Mouse (Mus musculus) hindbrain, embryonic 13.5 days (tissue): ENCODE measurements at regions not wholly inside any gene's neighbourhood (a gene's known extent, or its start where the extent isn't known, plus 50 kb on each side); places are given as distances from the start of the nearest gene placed in this dataset.

Experiments used
- ATAC-seq: fragments of 200-750 bp; cut with Nextera tagmentation; 2 replicates; pipeline ENCODE4 v1.8.0; 2017; ENCODE audit warnings: moderate TSS enrichment; ENCODE audit not compliant: low FRiP score
- H3K27ac ChIP-seq: fragments of 300-500 bp; sonication (generic); 2 replicates; pipeline ENCODE4 v1.5.1; 2015; ENCODE audit warnings: inconsistent platforms, mild to moderate bottlenecking, moderate library complexity
- H3K27me3 ChIP-seq: fragments of 300-500 bp; sonication (generic); 2 replicates; pipeline ENCODE4 v1.6.1; 2015; ENCODE audit warnings: mild to moderate bottlenecking, inconsistent platforms
- H3K36me3 ChIP-seq: fragments of 300-500 bp; sonication (generic); 2 replicates; pipeline ENCODE4 v1.6.1; 2015; ENCODE audit warnings: mild to moderate bottlenecking, inconsistent platforms
- H3K4me1 ChIP-seq: fragments of 300-500 bp; sonication (generic); replicated peaks from 2 replicates; pipeline ENCODE4 v1.6.1; 2015; ENCODE audit warnings: inconsistent platforms
- H3K4me2 ChIP-seq: fragments of 300-500 bp; sonication (generic); 2 replicates; pipeline ENCODE4 v1.6.1; 2015; ENCODE audit warnings: inconsistent platforms, mild to moderate bottlenecking, moderate library complexity
- H3K4me3 ChIP-seq: fragments of 300-500 bp; sonication (generic); 2 replicates; pipeline ENCODE4 v1.5.1; 2015; ENCODE audit warnings: mild to moderate bottlenecking, inconsistent platforms
- H3K9ac ChIP-seq: fragments of 300-500 bp; sonication (generic); 2 replicates; pipeline ENCODE4 v1.6.1; 2015; ENCODE audit warnings: mild to moderate bottlenecking, inconsistent platforms
- H3K9me3 ChIP-seq: fragments of 300-500 bp; sonication (generic); 2 replicates; pipeline ENCODE4 v1.6.1; 2016; ENCODE audit warnings: inconsistent platforms
- WGBS: fragments of 180-500 bp; shearing (Covaris S2); methylation state at CpG from one replicate; pipeline ENCODE4 v1.1.7; 2015; 5-methylcytosine and 5-hydroxymethylcytosine counted together

DNA sequence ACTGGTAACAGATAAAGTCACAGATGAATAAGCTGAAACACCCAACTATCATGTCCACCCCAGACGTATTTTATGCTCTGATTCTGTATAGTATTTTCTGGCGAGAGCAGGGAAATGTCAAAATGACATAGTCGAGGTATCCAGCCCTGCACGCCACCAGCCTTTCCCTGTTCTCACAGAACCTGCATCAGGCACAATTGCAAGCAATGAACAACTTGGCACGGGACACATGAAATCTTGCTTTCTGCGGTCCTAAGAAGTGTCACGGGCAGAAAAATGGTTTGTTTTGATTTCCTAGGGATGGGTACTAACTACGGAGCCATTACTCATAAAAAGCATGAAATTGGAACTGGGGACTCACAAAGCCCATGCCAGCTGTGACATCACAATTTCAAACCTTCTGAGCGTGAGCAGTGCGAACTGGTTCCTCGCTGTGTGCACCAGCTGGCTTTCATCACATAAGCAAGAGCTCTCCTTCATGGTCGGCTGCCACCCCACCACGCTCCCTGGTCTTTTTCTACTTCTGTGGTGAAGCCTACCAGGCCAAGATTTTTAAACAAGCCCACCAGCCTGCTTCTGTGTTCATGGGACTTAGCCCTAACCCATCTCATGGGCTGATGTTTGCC lies 117.6 kb upstream of the Fat1 start:
- Histone ChIP-seq H3K27me3 (no peaks in the 10 kb centered on the region), H3K36me3 (no peaks in the 10 kb centered on the region), H3K9me3 (no peaks in the 10 kb centered on the region), H3K9ac (no peak overlapping the region), H3K4me3 (no peak overlapping the region), H3K4me2 (no peak overlapping the region), H3K4me1 (no peaks in the 10 kb centered on the region), H3K27ac (no peak overlapping the region)
- peak; percentile 65; the same call in 1 of the 2 replicates for ATAC-seq
- 72% methylated on average over 13 of the region's 13 CpGs for WGBS

GRCm38 (mm10) chr8:44819270-44819669 lies 116.0 kb upstream of the Fat1 start:
- peaks cover 8% of the 10 kb centered on the region for H3K9me3 ChIP-seq
- H3K4me1 ChIP-seq = no peaks in the 10 kb centered on the region
- H3K9ac ChIP-seq = no peak overlapping the region
- H3K36me3 ChIP-seq = no peaks in the 10 kb centered on the region
- no peak overlapping the region for H3K4me3 ChIP-seq
- H3K27ac ChIP-seq = no peak overlapping the region
- ATAC-seq = no peak
- 92% methylated on average over 3 of the region's 3 CpGs for WGBS
- no peaks in the 10 kb centered on the region for H3K27me3 ChIP-seq
- H3K4me2 ChIP-seq = no peak overlapping the region

GRCm38 (mm10) chr8:44819691-44820090 lies 115.6 kb upstream of the Fat1 start:
- 89% methylated on average over 7 of the region's 7 CpGs for WGBS
- no peak for ATAC-seq
- H3K4me3 ChIP-seq = no peak overlapping the region
- H3K27ac ChIP-seq = no peak overlapping the region
- no peaks in the 10 kb centered on the region for H3K27me3 ChIP-seq
- H3K4me2 ChIP-seq = no peak overlapping the region
- no peak overlapping the region for H3K9ac ChIP-seq
- H3K4me1 ChIP-seq = no peaks in the 10 kb centered on the region
- no peaks in the 10 kb centered on the region for H3K36me3 ChIP-seq
- H3K9me3 ChIP-seq = peaks cover 8% of the 10 kb centered on the region

DNA sequence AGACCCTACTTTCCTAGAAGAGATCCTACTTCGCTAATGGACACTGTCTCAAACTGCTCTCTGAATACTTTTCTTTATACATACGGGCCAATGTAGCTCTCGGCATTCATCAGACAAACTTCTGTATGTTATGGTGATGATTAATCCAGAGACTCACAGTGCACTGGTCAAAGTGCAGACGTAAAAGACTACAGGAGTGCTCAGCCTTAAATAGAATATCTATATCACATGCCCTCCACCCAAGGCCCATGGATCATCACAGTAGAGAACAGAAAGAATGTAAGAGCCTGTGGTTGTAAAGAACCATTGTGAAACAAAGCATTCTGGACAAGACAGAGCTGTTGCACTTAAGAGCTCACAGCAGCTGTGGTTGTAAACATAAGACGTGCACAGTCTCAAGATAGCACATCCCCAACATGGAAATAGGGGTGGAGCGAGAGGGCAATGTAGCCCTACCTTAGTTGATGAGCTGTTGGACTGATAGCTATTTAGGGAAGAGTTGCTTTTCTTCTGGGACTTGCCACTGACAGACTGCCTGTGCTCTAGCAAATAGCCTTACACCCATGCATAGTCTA lies 110.0 kb upstream of the Fat1 start:
- Histone ChIP-seq H3K36me3 (no peaks in the 10 kb centered on the region), H3K4me1 (peaks cover 6% of the 10 kb centered on the region), H3K9ac (no peak overlapping the region), H3K4me3 (no peak overlapping the region), H3K4me2 (no peak overlapping the region), H3K27me3 (no peaks in the 10 kb centered on the region), H3K9me3 (peaks cover 8% of the 10 kb centered on the region), H3K27ac (no peak overlapping the region)
- ATAC-seq = no peak
- WGBS = 90% methylated on average over 6 of the region's 6 CpGs

DNA sequence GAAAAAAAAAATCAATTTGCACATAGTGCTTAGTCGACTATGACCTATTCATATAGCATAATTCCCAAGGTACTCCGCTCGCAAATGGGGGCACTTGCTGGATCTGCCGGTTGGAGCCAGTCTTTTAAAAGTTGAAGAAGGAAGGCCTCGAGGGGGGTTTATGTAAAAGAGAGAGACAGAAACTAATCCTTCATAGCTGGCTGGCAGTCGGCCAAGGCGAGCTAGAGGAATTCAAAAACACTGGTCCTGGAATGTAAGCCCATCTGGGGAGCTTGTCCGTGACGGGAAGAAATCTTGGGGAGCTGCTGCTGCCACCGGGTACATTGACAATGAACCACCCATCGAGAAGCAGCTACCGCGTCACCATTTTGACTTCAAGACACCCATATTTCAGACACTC lies 108.3 kb upstream of the Fat1 start:
- no peaks in the 10 kb centered on the region for H3K36me3 ChIP-seq
- H3K4me3 ChIP-seq = no peak overlapping the region
- H3K9ac ChIP-seq = no peak overlapping the region

DNA sequence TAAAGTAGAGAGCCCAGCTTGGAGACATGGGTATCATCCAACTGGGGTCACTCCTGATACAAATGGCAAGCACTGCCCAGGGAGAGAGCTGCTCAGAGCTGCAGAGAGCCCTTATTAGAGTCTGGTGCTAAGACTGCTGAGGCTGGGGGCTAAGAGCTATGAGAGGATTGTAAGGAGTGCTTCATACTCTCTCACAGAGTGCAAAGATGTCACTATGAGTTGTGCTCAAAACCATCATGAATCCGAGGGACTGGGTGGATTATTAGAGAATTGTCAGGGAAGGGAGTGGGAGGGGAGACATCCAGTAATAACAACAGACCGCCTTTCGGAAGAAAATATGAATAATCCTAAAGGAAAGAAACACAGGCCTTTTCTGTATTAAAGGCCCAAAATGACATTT lies 107.2 kb upstream of the Fat1 start:
- Histone ChIP-seq H3K9me3 (peaks cover 8% of the 10 kb centered on the region), H3K4me2 (no peak overlapping the region), H3K36me3 (no peaks in the 10 kb centered on the region), H3K27ac (no peak overlapping the region), H3K4me1 (peaks cover 6% of the 10 kb centered on the region), H3K4me3 (no peak overlapping the region), H3K27me3 (no peaks in the 10 kb centered on the region), H3K9ac (no peak overlapping the region)
- WGBS = 95% methylated on average over 3 of the region's 3 CpGs
- ATAC-seq = no peak

More for the DNA sequence above, 108.3 kb upstream of the Fat1 start:
- Histone ChIP-seq H3K27ac (no peak overlapping the region), H3K9me3 (peaks cover 8% of the 10 kb centered on the region), H3K4me1 (peaks cover 6% of the 10 kb centered on the region), H3K4me2 (peak overlapping the region; percentile 22), H3K27me3 (no peaks in the 10 kb centered on the region)
- WGBS = 28% methylated on average over 13 of the region's 13 CpGs
- ATAC-seq = peak; percentile 76

- H3K9me3 ChIP-seq = no peaks in the 10 kb centered on the region
- H3K4me1 ChIP-seq = 0 out of 2 replicates have a peak, but pooled peaks cover 3% of the 10 kb centered on the region
- H3K4me3 ChIP-seq = no peak overlapping the region
- H3K27me3 ChIP-seq = no peaks in the 10 kb centered on the region
- 86% methylated on average over 8 of the region's 8 CpGs for WGBS
- no peak overlapping the region for H3K9ac ChIP-seq
- H3K27ac ChIP-seq = no peak overlapping the region
- no peak for ATAC-seq
- H3K36me3 ChIP-seq = no peaks in the 10 kb centered on the region
- no peak overlapping the region for H3K4me2 ChIP-seq
These were observed 96.8 kb upstream of the Fat1 start for GRCm38 (mm10) chr8:44838431-44838830.

DNA sequence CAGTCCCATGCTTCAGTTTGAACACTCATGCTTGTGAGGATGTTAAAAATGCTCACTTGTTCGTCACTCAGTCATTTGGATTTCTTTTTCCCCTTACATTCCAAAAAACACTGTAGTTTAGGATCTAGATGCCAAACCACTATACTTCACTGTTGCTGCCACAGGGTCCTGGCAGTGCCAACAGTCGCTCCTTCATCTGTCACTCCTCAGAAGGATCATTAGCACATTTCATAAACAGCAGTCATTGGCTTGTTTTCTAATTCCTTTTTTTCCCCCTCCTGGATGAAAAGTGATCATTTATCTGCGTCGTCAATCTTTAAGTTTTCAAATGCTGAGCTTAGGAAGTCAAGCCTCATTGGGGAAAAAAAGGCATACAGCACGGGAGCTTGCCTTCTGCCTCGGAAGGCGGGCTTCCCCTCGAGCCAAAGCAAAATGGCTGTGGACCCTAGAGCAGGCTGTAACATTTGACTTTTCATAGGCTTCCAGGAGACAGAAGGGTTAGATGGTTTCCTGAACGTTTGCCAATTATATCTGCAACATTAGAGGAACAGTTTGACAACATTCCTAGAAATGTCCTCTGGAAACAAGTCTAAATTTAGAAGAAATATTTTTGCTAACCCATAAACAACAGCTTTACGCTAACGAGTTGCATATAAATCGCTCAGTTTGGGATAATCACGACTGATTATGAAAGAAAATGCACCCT lies 95.6 kb upstream of the Fat1 start:
- H3K4me1 ChIP-seq = 0 out of 2 replicates have a peak, but pooled peaks cover 3% of the 10 kb centered on the region
- 68% methylated on average over 13 of the region's 13 CpGs for WGBS
- no peaks in the 10 kb centered on the region for H3K9me3 ChIP-seq
- H3K27ac ChIP-seq = no peak overlapping the region
- no peak overlapping the region for H3K4me2 ChIP-seq
- H3K9ac ChIP-seq = no peak overlapping the region
- no peak for ATAC-seq
- no peak overlapping the region for H3K4me3 ChIP-seq
- no peaks in the 10 kb centered on the region for H3K36me3 ChIP-seq
- H3K27me3 ChIP-seq = no peaks in the 10 kb centered on the region

- Histone ChIP-seq H3K9me3 (no peaks in the 10 kb centered on the region), H3K4me2 (no peak overlapping the region), H3K27ac (no peak overlapping the region), H3K4me1 (0 out of 2 replicates have a peak, but pooled peaks cover 3% of the 10 kb centered on the region), H3K9ac (no peak overlapping the region), H3K4me3 (no peak overlapping the region), H3K27me3 (no peaks in the 10 kb centered on the region), H3K36me3 (no peaks in the 10 kb centered on the region)
- 32% methylated on average over 3 of the region's 3 CpGs for WGBS
- no peak for ATAC-seq
These were observed 94.6 kb upstream of the Fat1 start for GRCm38 (mm10) chr8:44840646-44841045.

DNA sequence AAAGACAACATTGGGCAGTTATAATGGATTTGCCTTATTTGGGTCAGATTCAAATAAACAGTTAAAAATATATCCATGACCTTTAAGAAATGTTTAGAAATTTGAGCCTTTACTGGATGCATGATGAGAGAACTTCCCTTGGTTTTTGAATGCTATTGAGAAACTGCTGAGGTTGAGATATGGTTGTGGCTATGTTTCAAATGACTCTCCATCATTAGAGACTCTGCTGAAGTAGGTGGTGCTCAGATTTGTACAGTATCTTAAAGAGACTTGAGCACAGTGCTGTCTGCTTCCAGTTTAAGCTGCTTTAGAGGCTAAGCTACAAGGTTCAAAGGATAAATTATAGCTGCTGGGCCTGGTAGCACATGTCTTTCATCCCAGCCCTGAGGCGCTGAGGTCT lies 90.9 kb upstream of the Fat1 start:
- WGBS = 98% methylated on average over 1 of the region's 1 CpGs
- ATAC-seq = no peak
- Histone ChIP-seq H3K4me1 (0 out of 2 replicates have a peak, but pooled peaks cover 3% of the 10 kb centered on the region), H3K36me3 (no peaks in the 10 kb centered on the region), H3K9ac (no peak overlapping the region), H3K27me3 (no peaks in the 10 kb centered on the region), H3K4me3 (no peak overlapping the region), H3K4me2 (no peak overlapping the region), H3K9me3 (no peaks in the 10 kb centered on the region), H3K27ac (no peak overlapping the region)

DNA sequence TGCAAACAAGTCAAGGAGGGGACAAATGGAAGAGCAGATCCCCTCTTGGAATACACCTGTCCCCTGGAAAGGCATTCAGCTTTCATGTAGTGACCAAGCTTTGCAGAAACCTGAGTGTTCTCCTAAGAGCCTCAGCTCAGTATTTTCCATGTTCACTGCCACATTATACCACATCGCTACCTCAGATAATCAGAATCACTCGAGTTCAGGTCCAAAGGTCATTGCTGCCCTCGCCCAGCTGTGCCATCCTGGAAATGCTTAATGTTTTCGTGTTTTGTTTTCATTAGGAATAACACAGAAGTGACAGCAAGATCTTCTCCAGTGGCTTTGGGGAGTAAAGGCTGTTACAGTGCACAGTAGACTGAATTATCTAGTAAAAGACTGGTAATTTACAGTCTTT lies 83.0 kb upstream of the Fat1 start:
- H3K27me3 ChIP-seq = no peaks in the 10 kb centered on the region
- 85% methylated on average over 4 of the region's 4 CpGs for WGBS
- H3K9me3 ChIP-seq = no peaks in the 10 kb centered on the region
- H3K27ac ChIP-seq = no peak overlapping the region
- ATAC-seq = no peak
- no peak overlapping the region for H3K9ac ChIP-seq
- no peaks in the 10 kb centered on the region for H3K36me3 ChIP-seq
- no peaks in the 10 kb centered on the region for H3K4me1 ChIP-seq
- H3K4me2 ChIP-seq = no peak overlapping the region
- no peak overlapping the region for H3K4me3 ChIP-seq

DNA sequence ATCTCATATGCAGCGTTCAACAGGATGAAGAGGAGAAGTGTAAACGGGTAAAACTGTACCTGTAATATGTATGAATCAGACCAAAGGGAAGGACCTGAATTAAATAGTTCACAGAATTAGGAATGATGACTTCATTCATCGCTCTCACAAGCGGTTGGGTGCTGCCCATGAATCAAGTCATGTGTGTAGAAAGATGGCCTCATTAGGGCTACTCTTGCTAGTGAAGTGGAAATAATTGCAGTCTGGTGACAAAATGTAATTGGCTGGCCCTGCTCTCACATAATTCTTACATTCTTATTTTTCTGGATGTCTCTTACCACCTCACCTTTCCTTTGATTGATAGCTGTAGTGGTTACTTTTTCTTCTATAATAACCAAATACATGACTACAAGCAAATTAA lies 80.1 kb upstream of the Fat1 start:
- Histone ChIP-seq H3K9me3 (no peaks in the 10 kb centered on the region), H3K4me1 (no peaks in the 10 kb centered on the region), H3K36me3 (no peaks in the 10 kb centered on the region), H3K9ac (no peak overlapping the region), H3K4me2 (no peak overlapping the region), H3K27me3 (no peaks in the 10 kb centered on the region), H3K4me3 (no peak overlapping the region), H3K27ac (no peak overlapping the region)
- no peak for ATAC-seq
- WGBS = 85% methylated on average over 4 of the region's 4 CpGs

- Histone ChIP-seq H3K9ac (no peak overlapping the region), H3K27ac (no peak overlapping the region), H3K4me2 (no peak overlapping the region), H3K27me3 (no peaks in the 10 kb centered on the region), H3K9me3 (no peaks in the 10 kb centered on the region), H3K36me3 (no peaks in the 10 kb centered on the region), H3K4me1 (no peaks in the 10 kb centered on the region), H3K4me3 (no peak overlapping the region)
- WGBS = 80% methylated on average over 6 of the region's 6 CpGs
- no peak for ATAC-seq
These were observed 68.0 kb upstream of the Fat1 start for GRCm38 (mm10) chr8:44867202-44867601.
